Mouse (Mus musculus) midbrain, embryonic 14.5 days (tissue): ENCODE results near the gene Pde11a. TPM values are rescaled to one million over a fixed set of nuclear protein-coding genes. Genes with fewer than 3 reads are reported as not detected.
A peak's percentile ranks its signal among the peaks of the same experiment; 100 is the strongest.

Experiments
- ATAC-seq: fragments of 200-750 bp; cut with Nextera tagmentation; 2 replicates; pipeline ENCODE4 v1.8.0; 2017; ENCODE audit warnings: moderate number of reproducible peaks, moderate library complexity; ENCODE audit not compliant: low FRiP score, low TSS enrichment
- DNase-seq: peaks from one replicate; pipeline ENCODE4 v3.0.0-alpha.2; 2015
- H3K27ac ChIP-seq: fragments of 300-500 bp; sonication (generic); replicated peaks from 2 replicates; pipeline ENCODE4 v1.5.1; 2014; ENCODE audit warnings: mild to moderate bottlenecking, low read depth, low read length, moderate library complexity
- H3K27me3 ChIP-seq: fragments of 300-500 bp; sonication (generic); 2 replicates; pipeline ENCODE4 v1.6.1; 2014; ENCODE audit warnings: low read length, control low read depth, mixed read lengths; ENCODE audit not compliant: control insufficient read depth, insufficient read depth
- H3K36me3 ChIP-seq: fragments of 300-500 bp; sonication (generic); 2 replicates; pipeline ENCODE4 v1.6.1; 2014; ENCODE audit warnings: low read length, control low read depth; ENCODE audit not compliant: control insufficient read depth, insufficient read depth
- H3K4me1 ChIP-seq: fragments of 300-500 bp; sonication (generic); 2 replicates; pipeline ENCODE4 v1.6.1; 2014; ENCODE audit warnings: mild to moderate bottlenecking, antibody characterized with exemption, low read length, control low read depth; ENCODE audit not compliant: control insufficient read depth, insufficient read depth
- H3K4me2 ChIP-seq: fragments of 300-500 bp; sonication (generic); 2 replicates; pipeline ENCODE4 v1.6.1; 2014; ENCODE audit warnings: mild to moderate bottlenecking, low read length, moderate library complexity
- H3K4me3 ChIP-seq: fragments of 300-500 bp; sonication (generic); replicated peaks from 2 replicates; pipeline ENCODE4 v1.5.1; 2014; ENCODE audit warnings: low read depth, low read length
- H3K9ac ChIP-seq: fragments of 300-500 bp; sonication (generic); replicated peaks from 2 replicates; pipeline ENCODE4 v1.6.1; 2014; ENCODE audit warnings: mild to moderate bottlenecking, low read length, moderate library complexity
- H3K9me3 ChIP-seq: fragments of 300-500 bp; sonication (generic); 2 replicates; pipeline ENCODE4 v1.6.1; 2016; ENCODE audit warnings: low read length, control low read depth, mixed read lengths; ENCODE audit not compliant: control insufficient read depth
- WGBS: fragments of 180-500 bp; shearing (Covaris S2); extraction: QIAGEN DNeasy Blood & Tissue Kit; methylation state at CpG from one replicate; pipeline ENCODE4 v1.1.7; 2014; 5-methylcytosine and 5-hydroxymethylcytosine counted together
- polyA plus RNA-seq: library from polyadenylated mRNA; unstranded; fragments of >200 nt; fragmentation: Nextera tagmentation; extraction: Ambion mirVana; gene quantifications from 2 replicates; pipeline ENCODE4 v1.2.1, GENCODE M21; 2014

Pde11a gene
- polyA plus RNA-seq, 1 experiment from 2014 or later, result 0.63 TPM

DNA sequence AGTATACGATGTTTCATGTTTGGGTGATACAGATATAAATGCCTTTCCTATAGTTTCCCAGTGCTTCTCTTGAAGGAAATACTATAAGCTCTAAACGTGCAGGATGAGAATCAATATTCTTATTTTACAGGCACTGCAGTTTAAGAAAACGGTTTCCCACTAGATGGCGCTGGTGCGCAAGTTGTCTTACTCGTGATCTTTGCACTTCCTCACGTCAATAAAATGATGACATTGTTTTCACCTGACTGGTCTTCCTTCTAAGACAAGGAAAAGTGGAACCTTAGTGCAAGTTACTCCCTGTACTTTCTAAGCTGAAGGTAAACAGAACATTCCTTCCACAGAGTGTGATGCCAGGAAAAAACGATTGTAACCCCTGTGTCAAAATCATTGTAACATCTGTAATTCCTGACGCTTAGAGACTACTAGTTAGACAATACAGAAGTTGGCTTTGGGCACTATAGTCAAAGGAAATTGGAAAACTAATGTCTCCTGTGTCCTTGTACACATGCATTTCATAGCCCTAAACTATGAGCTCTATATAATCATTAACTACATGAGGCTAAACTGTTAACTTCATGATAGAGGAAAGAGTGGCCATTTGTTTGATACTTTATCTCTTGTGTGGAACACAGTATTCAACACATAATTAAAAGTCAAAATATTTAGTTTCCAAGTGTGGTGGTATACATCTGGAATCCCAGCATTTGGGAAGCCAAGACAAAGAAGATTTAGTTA is 28.8 kb upstream of the Pde11a start:
- ATAC-seq, result no peak
- Histone ChIP-seq H3K36me3 (peaks cover 4% of the 10 kb centered on the region), H3K4me1 (peaks cover 8% of the 10 kb centered on the region), H3K27ac (no peak overlapping the region), H3K9me3 (no peaks in the 10 kb centered on the region), H3K4me2 (no peak overlapping the region), H3K27me3 (no peaks in the 10 kb centered on the region), H3K4me3 (no peak overlapping the region), H3K9ac (no peak overlapping the region)
- DNase-seq, result peak; percentile 96
- 20% methylated on average over 9 of the region's 9 CpGs for WGBS

DNA sequence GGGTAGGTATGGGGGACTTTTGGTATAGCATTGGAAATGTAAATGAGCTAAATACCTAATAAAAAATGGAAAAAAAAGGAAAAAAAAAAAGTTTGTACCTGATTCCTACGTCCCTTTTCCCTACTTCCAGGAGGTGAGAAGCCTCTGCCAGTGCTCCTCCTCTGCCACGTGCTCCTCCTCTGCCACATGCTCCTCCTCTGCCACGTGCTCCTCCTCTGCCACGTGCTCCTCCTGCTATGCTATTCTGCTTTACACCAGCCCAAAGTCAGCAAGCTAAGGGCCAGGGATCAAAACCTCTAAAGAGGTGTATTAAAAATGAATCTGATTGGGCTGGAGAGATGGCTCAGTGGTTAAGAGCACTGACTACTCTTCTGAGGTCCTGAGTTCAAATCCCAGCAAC is 27.2 kb upstream of the Pde11a start:
- WGBS, result 79% methylated on average over 4 of the region's 4 CpGs
- H3K4me2 ChIP-seq, result no peak overlapping the region
- H3K4me3 ChIP-seq, result no peak overlapping the region
- no peak overlapping the region for H3K27ac ChIP-seq
- H3K36me3 ChIP-seq, result no peaks in the 10 kb centered on the region
- peaks cover 3% of the 10 kb centered on the region for H3K4me1 ChIP-seq
- no peaks in the 10 kb centered on the region for H3K9me3 ChIP-seq
- DNase-seq, result no peak
- ATAC-seq, result no peak
- H3K9ac ChIP-seq, result no peak overlapping the region
- no peaks in the 10 kb centered on the region for H3K27me3 ChIP-seq

DNA sequence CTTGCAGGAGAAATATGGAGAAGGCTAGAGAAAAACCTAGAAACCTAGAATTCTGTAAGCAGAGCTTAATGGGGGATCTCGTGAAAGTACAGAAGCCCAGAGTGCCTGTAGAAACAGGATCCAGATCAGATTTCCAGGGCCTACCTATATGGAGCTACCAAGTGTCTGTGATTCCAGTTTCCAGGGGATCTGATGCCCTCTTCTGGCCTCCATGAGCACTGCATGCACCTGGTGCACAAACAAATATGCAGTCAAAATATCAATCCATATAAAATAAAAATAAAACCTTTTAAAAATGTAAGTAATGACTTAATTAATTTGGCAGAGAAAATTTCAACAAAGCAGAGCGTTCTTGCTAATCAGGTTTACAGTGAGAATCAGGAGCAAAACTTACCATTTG is 23.5 kb upstream of the Pde11a start:
- WGBS, result 65% methylated on average over 2 of the region's 2 CpGs
- no peak overlapping the region for H3K4me3 ChIP-seq
- H3K9ac ChIP-seq, result no peak overlapping the region
- H3K27ac ChIP-seq, result no peak overlapping the region
- ATAC-seq (no peak), DNase-seq (peak; percentile 38)
- H3K4me2 ChIP-seq, result no peak overlapping the region
- H3K9me3 ChIP-seq, result no peaks in the 10 kb centered on the region
- H3K4me1 ChIP-seq, result no peaks in the 10 kb centered on the region
- H3K36me3 ChIP-seq, result no peaks in the 10 kb centered on the region
- H3K27me3 ChIP-seq, result no peaks in the 10 kb centered on the region

DNA sequence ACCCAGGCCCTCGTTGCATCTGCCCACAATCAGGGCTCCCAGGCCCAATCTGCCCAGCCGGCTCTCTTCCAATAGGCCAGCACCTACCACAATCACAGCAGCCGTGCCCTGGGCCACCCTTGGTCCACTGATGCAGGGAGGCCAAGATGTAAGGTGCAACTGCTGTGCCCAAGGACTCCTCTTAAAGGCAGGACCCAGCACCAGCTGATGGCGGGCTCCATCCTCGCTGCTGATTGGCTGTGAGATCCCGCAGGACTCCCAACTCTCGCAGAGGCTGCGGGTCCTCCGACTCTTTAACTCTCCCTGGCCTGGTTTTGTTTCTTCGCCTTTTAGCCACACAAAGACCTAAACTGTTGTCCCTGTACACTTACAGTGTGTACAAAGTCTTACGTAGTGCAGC is 21.7 kb upstream of the Pde11a start, which contains the start of gene Cyct:
Cyct (minus strand) TSS at position 225 of the 400 bp plus-strand sequence.
- WGBS, result 84% methylated on average over 11 of the region's 11 CpGs
- Histone ChIP-seq H3K4me2 (no peak within 1 kb of the TSS), H3K27me3 (no peaks in the 10 kb centered on the region), H3K4me1 (no peaks in the 10 kb centered on the region), H3K4me3 (no peak within 1 kb of the TSS), H3K9me3 (no peaks in the 10 kb centered on the region), H3K9ac (no peak within 1 kb of the TSS), H3K36me3 (no peaks in the 10 kb centered on the region), H3K27ac (no peak within 1 kb of the TSS)
- DNase-seq, result no peak
- ATAC-seq, result no peak

DNA sequence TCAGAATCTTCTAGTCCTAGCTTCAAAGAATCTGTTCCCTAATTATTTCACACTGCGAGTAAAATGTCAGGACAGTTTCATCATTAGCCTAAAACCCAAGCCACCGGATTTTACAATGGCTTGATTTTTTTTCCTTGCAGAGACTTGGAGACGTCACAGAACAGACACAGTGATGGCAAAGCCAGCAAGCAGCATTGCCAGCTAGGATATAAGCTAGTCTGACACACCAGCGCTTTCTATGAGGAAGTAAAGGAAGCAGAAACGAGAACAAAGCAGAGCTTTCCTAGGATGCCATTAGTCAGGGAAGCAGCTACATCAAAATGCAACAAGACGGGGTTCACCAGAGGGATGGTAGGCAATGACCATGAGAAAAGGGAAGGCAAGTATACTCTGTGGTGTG is 9.3 kb upstream of the Pde11a start:
- H3K4me2 ChIP-seq, result no peak overlapping the region
- no peak overlapping the region for H3K4me3 ChIP-seq
- DNase-seq, result no peak
- no peaks in the 10 kb centered on the region for H3K9me3 ChIP-seq
- H3K27me3 ChIP-seq, result no peaks in the 10 kb centered on the region
- H3K36me3 ChIP-seq, result no peaks in the 10 kb centered on the region
- ATAC-seq, result no peak
- H3K9ac ChIP-seq, result no peak overlapping the region
- no peak overlapping the region for H3K27ac ChIP-seq
- 73% methylated on average over 6 of the region's 6 CpGs for WGBS
- H3K4me1 ChIP-seq, result no peaks in the 10 kb centered on the region

DNA sequence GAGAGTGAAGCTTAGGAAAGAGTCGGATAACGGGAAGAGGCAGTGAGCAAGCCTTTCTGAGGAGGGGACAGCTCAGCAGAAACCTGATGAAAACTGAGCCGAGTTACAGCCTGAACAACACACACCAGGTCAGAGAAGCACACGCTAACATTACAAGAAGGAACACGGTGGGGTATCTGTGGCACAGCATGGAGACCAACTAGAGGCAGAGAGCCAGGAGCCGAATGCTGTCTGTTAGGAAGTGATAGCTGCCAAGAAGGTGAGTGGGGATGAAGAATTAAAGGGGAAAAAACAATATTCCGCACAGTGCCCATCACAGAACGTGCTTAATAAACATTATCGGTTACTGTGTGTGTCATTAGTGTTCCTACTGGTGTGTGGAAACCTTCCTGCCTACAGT is 3.6 kb upstream of the Pde11a start:
- 91% methylated on average over 9 of the region's 9 CpGs for WGBS
- ATAC-seq (no peak), DNase-seq (no peak)
- no peak overlapping the region for H3K4me3 ChIP-seq
- H3K9ac ChIP-seq, result no peak overlapping the region
- no peak overlapping the region for H3K4me2 ChIP-seq
- no peaks in the 10 kb centered on the region for H3K36me3 ChIP-seq
- H3K27ac ChIP-seq, result no peak overlapping the region
- H3K4me1 ChIP-seq, result 0 out of 2 replicates have a peak, but pooled peaks cover 6% of the 10 kb centered on the region
- H3K9me3 ChIP-seq, result no peaks in the 10 kb centered on the region
- 0 out of 2 replicates have a peak, but pooled peaks cover 8% of the 10 kb centered on the region for H3K27me3 ChIP-seq

DNA sequence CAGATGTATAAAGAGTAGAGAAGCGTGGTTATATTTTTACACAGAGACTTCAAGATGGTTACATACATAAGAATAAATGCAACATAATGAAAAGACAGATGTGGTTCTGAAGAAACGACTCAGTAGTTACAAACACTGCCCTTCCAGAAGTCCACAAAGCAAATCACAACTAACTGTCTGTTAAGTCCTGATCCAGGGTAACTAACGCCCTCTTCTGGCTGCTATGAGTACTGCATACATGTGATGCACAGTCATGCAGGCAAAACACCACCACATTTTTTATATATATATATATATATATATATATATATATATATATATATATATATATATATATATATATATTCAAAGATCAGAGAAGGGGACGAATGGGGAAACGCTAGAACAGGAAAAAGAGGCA is 4.0 kb downstream of the Pde11a start:
- Histone ChIP-seq H3K36me3 (no peaks in the 10 kb centered on the region), H3K27me3 (0 out of 2 replicates have a peak, but pooled peaks cover 8% of the 10 kb centered on the region), H3K4me2 (no peak overlapping the region), H3K9ac (no peak overlapping the region), H3K9me3 (no peaks in the 10 kb centered on the region), H3K4me1 (0 out of 2 replicates have a peak, but pooled peaks cover 6% of the 10 kb centered on the region), H3K27ac (no peak overlapping the region), H3K4me3 (no peak overlapping the region)
- no peak for ATAC-seq
- no peak for DNase-seq
- 84% methylated on average over 5 of the region's 5 CpGs for WGBS

DNA sequence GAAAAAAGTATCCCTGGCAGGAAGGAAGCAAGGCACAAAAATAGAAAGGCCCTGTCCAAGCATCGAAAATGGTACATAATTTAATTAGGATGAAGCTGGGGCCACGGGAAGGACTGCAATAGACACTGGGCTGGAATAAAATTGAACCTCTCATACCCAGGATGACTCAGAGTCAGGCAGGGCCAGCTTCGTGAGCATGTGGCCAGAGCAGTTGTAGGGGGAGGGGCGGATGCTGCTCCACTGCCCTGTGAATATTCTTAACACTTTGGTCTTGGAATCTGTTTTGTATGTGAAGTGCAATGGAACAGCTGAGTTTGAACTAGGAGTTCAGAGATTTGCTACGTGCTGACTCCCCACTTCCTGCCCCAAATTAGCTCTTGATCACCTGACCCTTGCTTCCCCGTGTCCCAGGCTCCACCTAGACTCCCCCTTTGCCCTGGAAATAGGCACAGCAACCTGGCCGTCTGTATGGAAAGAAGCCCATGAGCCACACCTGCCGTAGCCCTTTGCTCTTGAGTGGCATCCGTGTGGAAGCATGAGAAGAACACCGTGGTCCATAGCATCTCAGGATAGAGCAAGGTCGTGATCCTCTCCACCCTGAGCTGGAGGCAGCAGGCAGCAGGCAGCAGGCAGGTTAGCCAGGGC is 6.3 kb downstream of the Pde11a start:
- H3K4me3 ChIP-seq, result no peak overlapping the region
- no peaks in the 10 kb centered on the region for H3K36me3 ChIP-seq
- 80% methylated on average over 11 of the region's 11 CpGs for WGBS
- H3K9me3 ChIP-seq, result no peaks in the 10 kb centered on the region
- no peaks in the 10 kb centered on the region for H3K27me3 ChIP-seq
- no peak overlapping the region for H3K27ac ChIP-seq
- H3K4me1 ChIP-seq, result no peaks in the 10 kb centered on the region
- ATAC-seq (no peak), DNase-seq (no peak)
- no peak overlapping the region for H3K4me2 ChIP-seq
- H3K9ac ChIP-seq, result no peak overlapping the region

DNA sequence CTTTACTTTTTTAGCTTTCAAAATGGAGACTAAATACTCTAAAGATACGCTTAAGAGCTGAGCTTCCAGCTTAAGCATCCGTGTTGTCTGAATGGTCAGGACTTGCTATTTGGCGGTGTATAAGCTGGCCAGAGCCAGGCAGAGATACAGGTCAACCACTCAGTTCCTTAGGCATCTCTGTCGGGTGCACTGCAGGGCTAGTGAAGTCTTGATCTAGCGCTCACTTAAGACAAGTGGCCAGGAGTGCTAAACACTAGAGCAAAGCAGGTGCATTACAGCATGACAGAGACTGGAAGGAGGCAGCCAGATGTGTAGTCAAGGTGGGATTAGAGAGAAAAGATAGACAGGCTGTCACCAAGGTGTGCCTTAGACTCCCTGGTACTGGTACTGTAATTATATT is 8.5 kb downstream of the Pde11a start:
- no peaks in the 10 kb centered on the region for H3K27me3 ChIP-seq
- no peaks in the 10 kb centered on the region for H3K36me3 ChIP-seq
- H3K9ac ChIP-seq, result no peak overlapping the region
- no peak overlapping the region for H3K4me2 ChIP-seq
- ATAC-seq (no peak), DNase-seq (no peak)
- no peak overlapping the region for H3K4me3 ChIP-seq
- WGBS, result 90% methylated on average over 5 of the region's 5 CpGs
- H3K27ac ChIP-seq, result no peak overlapping the region
- H3K9me3 ChIP-seq, result no peaks in the 10 kb centered on the region
- H3K4me1 ChIP-seq, result no peaks in the 10 kb centered on the region
